Mouse (Mus musculus): ENCODE data around the gene Gm5741. TPM values are rescaled to one million over a fixed set of nuclear protein-coding genes. Genes with fewer than 3 reads are reported as not detected.

The Gm5741 gene
- 0.99 TPM in 1 of 2 replicates, not detected in the other for polyA plus RNA-seq (2012; rRNA removed)
- 0.74 and 1.6 TPM in 2 replicates for polyA plus RNA-seq (2014; fragmentation: Nextera tagmentation; extraction: Ambion mirVana)

DNA sequence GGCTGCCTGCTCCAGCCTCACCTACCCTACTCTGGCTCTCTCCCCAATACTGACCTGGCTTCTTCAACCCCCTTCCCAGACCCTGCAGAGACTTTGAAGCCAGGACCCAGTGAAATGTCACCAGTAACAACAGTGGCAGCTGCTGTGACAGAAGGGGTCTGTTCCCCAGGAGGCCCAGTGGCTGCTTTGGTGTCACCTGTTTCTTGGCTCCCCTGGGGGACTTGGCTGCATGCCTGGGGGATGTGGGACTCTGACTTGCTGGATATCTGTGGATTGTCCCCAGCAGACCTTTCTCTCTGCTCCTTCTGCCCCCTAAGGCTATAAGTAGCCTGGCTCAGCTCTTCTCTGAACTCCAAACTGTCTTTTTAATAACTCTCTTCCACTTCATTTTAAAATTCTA, at the start of gene Gm5741:
TSS of gene Gm5741 (minus strand) at position 1 of the 400 bp plus-strand sequence.
- DNase-seq (ENCODE audit: low spot score) (no peak), ATAC-seq (ENCODE audit: low FRiP score, low read depth) (no peak)
- Histone ChIP-seq H3K36me3 (ENCODE audit: control insufficient read depth, insufficient read depth, low read length) (peaks cover 24% of the 10 kb centered on the region), H3K9me3 (ENCODE audit: control insufficient read depth, low read length) (no peaks in the 10 kb centered on the region), H3K9ac (ENCODE audit: low read depth, low read length, severe bottlenecking) (no peak within 1 kb of the TSS), H3K27ac (replicated peaks; ENCODE audit: low read depth, low read length) (no peak within 1 kb of the TSS), H3K27me3 (ENCODE audit: control insufficient read depth, insufficient read depth, low read length) (no peaks in the 10 kb centered on the region), H3K4me1 (ENCODE audit: control insufficient read depth, insufficient read depth, low read length) (peaks cover 10% of the 10 kb centered on the region), H3K4me2 (replicated peaks; ENCODE audit: low read depth, low read length, severe bottlenecking) (no peak within 1 kb of the TSS), H3K4me3 (replicated peaks; ENCODE audit: low read length) (no peak within 1 kb of the TSS)
- no peak for TF ChIP-seq POLR2A (IDR thresholded peaks at IDR 0.05; ENCODE audit: borderline replicate concordance, extremely low read depth, insufficient read depth, insufficient read length)

DNA sequence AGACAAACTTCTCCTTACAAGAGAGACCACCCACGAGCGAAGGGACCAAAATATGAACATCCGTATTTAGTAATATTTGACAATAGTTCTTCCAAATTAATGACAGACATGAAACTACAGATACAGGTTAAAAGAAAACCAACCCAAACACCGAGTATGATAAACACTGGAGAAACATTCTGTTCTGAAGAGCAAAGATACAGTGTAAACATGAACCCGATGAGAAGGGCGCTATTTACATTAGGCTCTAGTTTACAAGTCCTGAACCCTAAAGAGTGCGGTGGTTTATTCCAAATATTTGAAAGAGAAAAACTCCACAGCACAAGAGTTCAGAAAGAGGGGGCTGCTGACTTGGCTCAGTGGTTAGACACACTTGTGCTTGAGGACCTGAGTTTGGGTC, 49.2 kb upstream of the Gm5741 start:
- DNase-seq (ENCODE audit: low spot score): no peak
- WGBS: 92% methylated on average over 7 of the region's 7 CpGs

DNA sequence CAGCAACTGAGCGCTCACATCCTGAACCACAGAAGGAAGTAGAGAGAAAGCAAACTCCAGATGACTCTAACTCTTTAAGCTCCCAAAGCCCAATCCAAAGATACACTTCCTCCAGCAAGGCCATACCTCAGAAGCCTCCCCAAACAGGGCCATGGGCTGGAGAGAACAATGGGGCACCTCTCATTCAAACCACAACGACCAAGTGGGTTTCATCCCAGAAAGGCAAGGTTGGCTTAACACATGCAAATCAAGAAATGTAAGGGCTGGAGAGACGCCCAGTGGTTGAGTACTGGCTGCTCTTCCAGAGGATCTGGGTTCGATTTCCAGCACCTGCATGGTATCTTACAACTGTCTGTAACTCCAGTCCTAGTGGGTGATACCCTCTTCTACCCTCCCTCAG, 47.7 kb upstream of the Gm5741 start:
- WGBS: 76% methylated on average over 4 of the region's 4 CpGs
- Histone ChIP-seq H3K36me3 (ENCODE audit: control insufficient read depth, insufficient read depth, low read length) (peaks cover 17% of the 10 kb centered on the region), H3K9ac (ENCODE audit: low read depth, low read length, severe bottlenecking) (no peak overlapping the region), H3K4me2 (replicated peaks; ENCODE audit: low read depth, low read length, severe bottlenecking) (no peak overlapping the region), H3K27ac (replicated peaks; ENCODE audit: low read depth, low read length) (no peak overlapping the region), H3K4me1 (ENCODE audit: control insufficient read depth, insufficient read depth, low read length) (no peaks in the 10 kb centered on the region), H3K27me3 (ENCODE audit: control insufficient read depth, insufficient read depth, low read length) (no peaks in the 10 kb centered on the region), H3K9me3 (ENCODE audit: control insufficient read depth, low read length) (no peaks in the 10 kb centered on the region), H3K4me3 (replicated peaks; ENCODE audit: low read length) (no peak overlapping the region)
- DNase-seq (ENCODE audit: low spot score): no peak
- no peak for TF ChIP-seq POLR2A (IDR thresholded peaks at IDR 0.05; ENCODE audit: borderline replicate concordance, extremely low read depth, insufficient read depth, insufficient read length)
- ATAC-seq (ENCODE audit: low FRiP score, low read depth): no peak

More for the DNA sequence above, 49.2 kb upstream of the Gm5741 start:
- Histone ChIP-seq H3K27me3 (ENCODE audit: control insufficient read depth, insufficient read depth, low read length) (no peaks in the 10 kb centered on the region), H3K4me2 (replicated peaks; ENCODE audit: low read depth, low read length, severe bottlenecking) (no peak overlapping the region), H3K4me1 (ENCODE audit: control insufficient read depth, insufficient read depth, low read length) (no peaks in the 10 kb centered on the region), H3K4me3 (replicated peaks; ENCODE audit: low read length) (no peak overlapping the region), H3K27ac (replicated peaks; ENCODE audit: low read depth, low read length) (no peak overlapping the region), H3K9ac (ENCODE audit: low read depth, low read length, severe bottlenecking) (no peak overlapping the region), H3K9me3 (ENCODE audit: control insufficient read depth, low read length) (no peaks in the 10 kb centered on the region), H3K36me3 (ENCODE audit: control insufficient read depth, insufficient read depth, low read length) (peaks cover 8% of the 10 kb centered on the region)
- TF ChIP-seq POLR2A (IDR thresholded peaks at IDR 0.05; ENCODE audit: borderline replicate concordance, extremely low read depth, insufficient read depth, insufficient read length): no peak
- no peak for ATAC-seq (ENCODE audit: low FRiP score, low read depth)

DNA sequence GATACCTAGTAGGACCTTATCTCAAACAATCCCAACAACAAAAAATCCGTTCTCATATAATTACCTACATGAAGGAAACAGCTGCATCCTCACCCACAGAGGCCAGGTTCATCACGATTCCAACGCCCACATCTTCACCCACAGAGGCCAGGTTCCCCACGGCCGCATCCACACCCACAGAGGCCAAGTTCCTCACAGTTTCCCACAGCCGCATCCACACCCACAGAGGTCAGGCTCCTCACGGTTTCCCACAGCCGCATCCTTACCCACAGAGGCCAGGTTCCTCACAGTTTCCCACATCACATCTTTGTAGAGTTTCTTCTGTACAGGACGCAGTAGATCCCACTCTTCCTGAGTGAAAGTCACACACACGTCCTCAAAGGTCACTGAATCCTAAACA, 45.5 kb upstream of the Gm5741 start:
- no peak overlapping the region for H3K27ac ChIP-seq (replicated peaks; ENCODE audit: low read depth, low read length)
- H3K4me3 ChIP-seq (replicated peaks; ENCODE audit: low read length): no peak overlapping the region
- H3K9ac ChIP-seq (ENCODE audit: low read depth, low read length, severe bottlenecking): no peak overlapping the region
- no peaks in the 10 kb centered on the region for H3K4me1 ChIP-seq (ENCODE audit: control insufficient read depth, insufficient read depth, low read length)
- TF ChIP-seq POLR2A (IDR thresholded peaks at IDR 0.05; ENCODE audit: borderline replicate concordance, extremely low read depth, insufficient read depth, insufficient read length): no peak
- no peaks in the 10 kb centered on the region for H3K27me3 ChIP-seq (ENCODE audit: control insufficient read depth, insufficient read depth, low read length)
- H3K4me2 ChIP-seq (replicated peaks; ENCODE audit: low read depth, low read length, severe bottlenecking): no peak overlapping the region
- no peaks in the 10 kb centered on the region; the same call in 1 of the 2 replicates for H3K9me3 ChIP-seq (ENCODE audit: control insufficient read depth, low read length)
- ATAC-seq (ENCODE audit: low FRiP score, low read depth) (no peak), DNase-seq (ENCODE audit: low spot score) (no peak)
- 95% methylated on average over 10 of the region's 10 CpGs for WGBS
- H3K36me3 ChIP-seq (ENCODE audit: control insufficient read depth, insufficient read depth, low read length): peaks cover 27% of the 10 kb centered on the region

DNA sequence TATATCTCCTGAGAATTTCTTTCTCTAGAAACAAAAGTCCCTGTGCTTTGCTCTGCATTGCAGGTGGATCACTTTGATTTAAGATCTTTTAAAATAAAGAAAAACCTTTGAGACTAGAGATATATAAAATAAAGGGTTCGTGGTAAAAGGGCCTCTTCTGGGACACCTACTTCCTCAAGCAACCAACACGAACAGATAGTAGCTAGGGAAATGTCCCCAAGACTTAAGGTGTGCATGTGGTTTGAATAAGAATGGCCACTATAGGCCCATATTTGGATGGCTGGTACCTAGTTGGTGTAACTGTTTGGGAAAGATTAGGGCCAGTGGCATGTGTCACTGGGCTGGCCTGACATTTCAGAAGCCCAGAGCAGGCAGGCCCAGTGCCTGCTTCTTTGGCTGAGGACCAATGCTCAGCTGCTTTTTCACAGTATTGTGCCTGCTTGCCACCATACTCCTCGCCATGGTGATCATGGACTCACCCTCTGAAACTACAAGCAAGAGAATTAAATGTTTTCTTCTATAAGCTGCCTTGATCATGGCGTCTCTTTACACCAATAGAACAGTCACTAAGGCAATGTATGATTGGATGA, 32.4 kb upstream of the Gm5741 start:
- DNase-seq (ENCODE audit: low spot score) (no peak), ATAC-seq (ENCODE audit: low FRiP score, low read depth) (no peak)
- Histone ChIP-seq H3K27ac (replicated peaks; ENCODE audit: low read depth, low read length) (no peak overlapping the region), H3K4me3 (replicated peaks; ENCODE audit: low read length) (no peak overlapping the region), H3K27me3 (ENCODE audit: control insufficient read depth, insufficient read depth, low read length) (no peaks in the 10 kb centered on the region), H3K4me2 (replicated peaks; ENCODE audit: low read depth, low read length, severe bottlenecking) (no peak overlapping the region), H3K4me1 (ENCODE audit: control insufficient read depth, insufficient read depth, low read length) (no peaks in the 10 kb centered on the region), H3K9ac (ENCODE audit: low read depth, low read length, severe bottlenecking) (no peak overlapping the region), H3K36me3 (ENCODE audit: control insufficient read depth, insufficient read depth, low read length) (peaks cover 34% of the 10 kb centered on the region), H3K9me3 (ENCODE audit: control insufficient read depth, low read length) (no peaks in the 10 kb centered on the region)
- 80% methylated on average over 4 of the region's 4 CpGs for WGBS
- TF ChIP-seq POLR2A (IDR thresholded peaks at IDR 0.05; ENCODE audit: borderline replicate concordance, extremely low read depth, insufficient read depth, insufficient read length): no peak

All from limb, embryonic 14.5 days (tissue).